Mouse (Mus musculus) cortical plate, adult 2 months (tissue): ENCODE data around the gene Lin54.

ENCODE experiments used
- CTCF ChIP-seq: fragments of 200-500 bp; IDR thresholded peaks from 2 replicates; pipeline ENCODE4 v1.5.1; 2011; ENCODE audit warnings: mild to moderate bottlenecking, control low read depth, low read length; ENCODE audit not compliant: insufficient read depth; ENCODE audit errors: extremely low read depth
- POLR2A ChIP-seq: fragments of 200-500 bp; IDR thresholded peaks from 2 replicates; pipeline ENCODE4 v1.6.1; 2011; ENCODE audit warnings: mild to moderate bottlenecking, low read length, control low read depth; ENCODE audit not compliant: insufficient read depth; ENCODE audit errors: extremely low read depth

GRCm38 (mm10) chr5:100488231-100488630 lies 12.2 kb downstream of the Lin54 start:
- TF ChIP-seq CTCF (no peak), POLR2A (no peak)
